Mouse (Mus musculus): ENCODE results near the gene Asxl2. TPM values are rescaled to one million over a fixed set of nuclear protein-coding genes. Genes with fewer than 3 reads are reported as not detected.

Asxl2 gene
- polyA plus RNA-seq, 1 experiment: 17.3 TPM

- DNase-seq: no peak
- TF ChIP-seq POLR2A (IDR thresholded peaks at IDR 0.05; ENCODE audit: control insufficient read depth, extremely low read depth, insufficient read depth, low read length, poor library complexity) (no peak), CTCF (IDR thresholded peaks at IDR 0.05; ENCODE audit: borderline replicate concordance, control insufficient read depth, extremely low read depth, insufficient read depth, low read length, poor library complexity) (no peak)
- H3K27me3 ChIP-seq (ENCODE audit: control insufficient read depth, insufficient read depth, low read length): no peaks in the 10 kb centered on the region
- no peak overlapping the region for H3K27ac ChIP-seq (ENCODE audit: control insufficient read depth, insufficient read depth, low read length)
- H3K4me3 ChIP-seq (ENCODE audit: control insufficient read depth, insufficient read depth, low read length): no peak overlapping the region
- WGBS: 99% methylated on average over 2 of the region's 2 CpGs
- no peaks in the 10 kb centered on the region for H3K36me3 ChIP-seq (ENCODE audit: control insufficient read depth, insufficient read depth, low read length)
- H3K4me1 ChIP-seq (replicated peaks; ENCODE audit: control insufficient read depth, insufficient read depth, low read length): peaks cover 7% of the 10 kb centered on the region; the same call in 1 of the 2 replicates
These were observed 2.5 kb upstream of the Asxl2 start for GRCm38 (mm10) chr12:3424179-3424578.

- DNase-seq: peak; percentile 30
- H3K4me3 ChIP-seq (ENCODE audit: control insufficient read depth, insufficient read depth, low read length): peak overlapping the region; percentile 6; the same call in 1 of the 2 replicates
- H3K4me1 ChIP-seq (replicated peaks; ENCODE audit: control insufficient read depth, insufficient read depth, low read length): peaks cover 7% of the 10 kb centered on the region; the same call in 1 of the 2 replicates
- no peaks in the 10 kb centered on the region for H3K36me3 ChIP-seq (ENCODE audit: control insufficient read depth, insufficient read depth, low read length)
- no peaks in the 10 kb centered on the region for H3K27me3 ChIP-seq (ENCODE audit: control insufficient read depth, insufficient read depth, low read length)
- 47% methylated on average over 15 of the region's 15 CpGs for WGBS
- no peak overlapping the region for H3K27ac ChIP-seq (ENCODE audit: control insufficient read depth, insufficient read depth, low read length)
- no peak for TF ChIP-seq CTCF (IDR thresholded peaks at IDR 0.05; ENCODE audit: borderline replicate concordance, control insufficient read depth, extremely low read depth, insufficient read depth, low read length, poor library complexity)
- TF ChIP-seq POLR2A (IDR thresholded peaks at IDR 0.05; ENCODE audit: control insufficient read depth, extremely low read depth, insufficient read depth, low read length, poor library complexity): no peak
These were observed 999 bp upstream of the Asxl2 start for GRCm38 (mm10) chr12:3425375-3426341.

- peak overlapping the region; percentile 90 for H3K27ac ChIP-seq (ENCODE audit: control insufficient read depth, insufficient read depth, low read length)
- peaks cover 7% of the 10 kb centered on the region; the same call in 1 of the 2 replicates for H3K4me1 ChIP-seq (replicated peaks; ENCODE audit: control insufficient read depth, insufficient read depth, low read length)
- peak; percentile 30; the same call in 1 of the 2 replicates for TF ChIP-seq POLR2A (IDR thresholded peaks at IDR 0.05; ENCODE audit: control insufficient read depth, extremely low read depth, insufficient read depth, low read length, poor library complexity)
- TF ChIP-seq CTCF (IDR thresholded peaks at IDR 0.05; ENCODE audit: borderline replicate concordance, control insufficient read depth, extremely low read depth, insufficient read depth, low read length, poor library complexity): no peak
- peak overlapping the region; percentile 70 for H3K4me3 ChIP-seq (ENCODE audit: control insufficient read depth, insufficient read depth, low read length)
- whole genome bisulfite sequencing: under 1% methylated on average over 65 of the region's 65 CpGs
- no peaks in the 10 kb centered on the region for H3K27me3 ChIP-seq (ENCODE audit: control insufficient read depth, insufficient read depth, low read length)
- no peaks in the 10 kb centered on the region for H3K36me3 ChIP-seq (ENCODE audit: control insufficient read depth, insufficient read depth, low read length)
- DNase-seq: peak; percentile 76
These were observed 621 bp downstream of the Asxl2 start for GRCm38 (mm10) chr12:3427067-3427889.

- no peaks in the 10 kb centered on the region for H3K36me3 ChIP-seq (ENCODE audit: control insufficient read depth, insufficient read depth, low read length)
- no peak for TF ChIP-seq CTCF (IDR thresholded peaks at IDR 0.05; ENCODE audit: borderline replicate concordance, control insufficient read depth, extremely low read depth, insufficient read depth, low read length, poor library complexity)
- TF ChIP-seq POLR2A (IDR thresholded peaks at IDR 0.05; ENCODE audit: control insufficient read depth, extremely low read depth, insufficient read depth, low read length, poor library complexity): no peak
- DNase-seq: no peak
- no peaks in the 10 kb centered on the region for H3K27me3 ChIP-seq (ENCODE audit: control insufficient read depth, insufficient read depth, low read length)
- H3K4me3 ChIP-seq (ENCODE audit: control insufficient read depth, insufficient read depth, low read length): no peak overlapping the region
- H3K4me1 ChIP-seq (replicated peaks; ENCODE audit: control insufficient read depth, insufficient read depth, low read length): peaks cover 7% of the 10 kb centered on the region; the same call in 1 of the 2 replicates
- H3K27ac ChIP-seq (ENCODE audit: control insufficient read depth, insufficient read depth, low read length): no peak overlapping the region
- 64% methylated on average over 11 of the region's 11 CpGs for WGBS
These were observed 1.5 kb downstream of the Asxl2 start for GRCm38 (mm10) chr12:3427891-3428775.

- Histone ChIP-seq H3K27ac (ENCODE audit: control insufficient read depth, insufficient read depth, low read length) (no peak overlapping the region), H3K4me1 (replicated peaks; ENCODE audit: control insufficient read depth, insufficient read depth, low read length) (peaks cover 7% of the 10 kb centered on the region; the same call in 1 of the 2 replicates), H3K36me3 (ENCODE audit: control insufficient read depth, insufficient read depth, low read length) (no peaks in the 10 kb centered on the region), H3K27me3 (ENCODE audit: control insufficient read depth, insufficient read depth, low read length) (no peaks in the 10 kb centered on the region), H3K4me3 (ENCODE audit: control insufficient read depth, insufficient read depth, low read length) (no peak overlapping the region)
- DNase-seq: no peak
- WGBS: 88% methylated on average over 2 of the region's 2 CpGs
- TF ChIP-seq CTCF (IDR thresholded peaks at IDR 0.05; ENCODE audit: borderline replicate concordance, control insufficient read depth, extremely low read depth, insufficient read depth, low read length, poor library complexity): no peak
- TF ChIP-seq POLR2A (IDR thresholded peaks at IDR 0.05; ENCODE audit: control insufficient read depth, extremely low read depth, insufficient read depth, low read length, poor library complexity): no peak
These were observed 3.2 kb downstream of the Asxl2 start for GRCm38 (mm10) chr12:3429681-3430442.
